Comparison of ENCODE assay signal across 20 mouse cellular contexts in genomic region chr5:7959286-7959685, GRCm38 (mm10). TPM values are rescaled to one million over a fixed set of nuclear protein-coding genes. Genes with fewer than 3 reads are reported as not detected.
A peak's percentile ranks its signal among the peaks of the same experiment; 100 is the strongest.
DNase-seq lines count a peak whose midpoint lies in the region; TF ChIP-seq lines count a peak whose summit lies in the region.
"Had no signal": no experiment of that assay in that cellular context is flagged by ENCODE, and none has a peak within 500 bp of the region (broad histone marks: within the 10 kb centered on the region; RNA-seq: fewer than 3 reads in every experiment).

No protein-coding gene starts in this region.

- H3K27ac ChIP-seq in gastrocnemius, adult 2 months, result peak overlapping the region; percentile 85
- H3K27ac ChIP-seq: forebrain, embryonic 10.5 days; forebrain, embryonic 13.5 days; heart, embryonic 15.5 days; hindbrain, embryonic 12.5 days; hindbrain, embryonic 15.5 days had no signal

- H3K4me3 ChIP-seq in gastrocnemius, adult 2 months, result peak overlapping the region; percentile 65; the same call in 1 of the 2 replicates

- intact Hi-C loops in gastrocnemius, adult 2 months (cut with DNase I), result no loop called here
- intact Hi-C loops in gastrocnemius, postnatal 14 days (cut with DNase I; ENCODE audit: low total_unique reads), result no loop called here
- intact Hi-C loops in heart, postnatal 36 days (cut with DNase I), result no loop called here

- DNase-seq in adrenal gland, postnatal 10 days, result peak; percentile 14
- no peak for DNase-seq in adrenal gland, adult (ENCODE audit: inconsistent age in 2 of 2, low spot score in 1 of 2)
- DNase-seq in gastrocnemius, adult 2 months, result peak; percentile 27
- no peak for DNase-seq in gastrocnemius, postnatal 14 days
- peak; percentile 20 to 21 for DNase-seq in heart, adult 9 months (ENCODE audit: low spot score in 2 of 2)
- no peak for DNase-seq in heart, postnatal 36 days
- DNase-seq: adrenal gland, postnatal 36 days; cerebellum, adult 18-20 months; cerebellum, adult 9-10 months; cerebellum, postnatal 14 days; gastrocnemius, postnatal 10 days; heart, postnatal 10 days; kidney, adult 2 months had no signal

- no peak for TF ChIP-seq CTCF in gastrocnemius, adult 2 months (IDR thresholded peaks at IDR 0.05)

RNA-seq across cellular contexts. Expression of gene Steap4, which starts 1.0 kb away (rescaled TPM):
- total RNA-seq in adrenal gland, postnatal 10 days (2021), result 10 to 100 TPM; 36.1 to 42.8 TPM
- 10 to 100 TPM; 20.0 to 20.8 TPM for total RNA-seq in gastrocnemius, adult 2 months (2021)
- total RNA-seq in gastrocnemius, postnatal 14 days (2021), result 10 to 100 TPM; 31.6 to 35.9 TPM
- 10 to 100 TPM; 21.6 to 29.6 TPM for total RNA-seq in heart, postnatal 36 days (2021)
- total RNA-seq: granulocyte monocyte progenitor cell, adult 5-6 weeks; hematopoietic stem cell, adult 5-6 weeks had no signal

Comparison
In these comparisons a context has a peak if more than half of its experiments do, and no peak if none do; other contexts are left out.
1. DNase-seq: peak in adrenal gland, postnatal 10 days (single experiment), gastrocnemius, adult 2 months (single experiment) and heart, adult 9 months (2 of 2); none in adrenal gland, adult (0 of 2), gastrocnemius, postnatal 14 days (single experiment) and heart, postnatal 36 days (0 of 2).